Mouse (Mus musculus): ENCODE measurements around the gene Usp48. TPM values are rescaled to one million over a fixed set of nuclear protein-coding genes. Genes with fewer than 3 reads are reported as not detected.

Usp48 gene
- polyA plus RNA-seq (2014; fragmentation: Nextera tagmentation; extraction: Ambion mirVana), result 72.5 and 77.2 TPM in 2 replicates

DNA sequence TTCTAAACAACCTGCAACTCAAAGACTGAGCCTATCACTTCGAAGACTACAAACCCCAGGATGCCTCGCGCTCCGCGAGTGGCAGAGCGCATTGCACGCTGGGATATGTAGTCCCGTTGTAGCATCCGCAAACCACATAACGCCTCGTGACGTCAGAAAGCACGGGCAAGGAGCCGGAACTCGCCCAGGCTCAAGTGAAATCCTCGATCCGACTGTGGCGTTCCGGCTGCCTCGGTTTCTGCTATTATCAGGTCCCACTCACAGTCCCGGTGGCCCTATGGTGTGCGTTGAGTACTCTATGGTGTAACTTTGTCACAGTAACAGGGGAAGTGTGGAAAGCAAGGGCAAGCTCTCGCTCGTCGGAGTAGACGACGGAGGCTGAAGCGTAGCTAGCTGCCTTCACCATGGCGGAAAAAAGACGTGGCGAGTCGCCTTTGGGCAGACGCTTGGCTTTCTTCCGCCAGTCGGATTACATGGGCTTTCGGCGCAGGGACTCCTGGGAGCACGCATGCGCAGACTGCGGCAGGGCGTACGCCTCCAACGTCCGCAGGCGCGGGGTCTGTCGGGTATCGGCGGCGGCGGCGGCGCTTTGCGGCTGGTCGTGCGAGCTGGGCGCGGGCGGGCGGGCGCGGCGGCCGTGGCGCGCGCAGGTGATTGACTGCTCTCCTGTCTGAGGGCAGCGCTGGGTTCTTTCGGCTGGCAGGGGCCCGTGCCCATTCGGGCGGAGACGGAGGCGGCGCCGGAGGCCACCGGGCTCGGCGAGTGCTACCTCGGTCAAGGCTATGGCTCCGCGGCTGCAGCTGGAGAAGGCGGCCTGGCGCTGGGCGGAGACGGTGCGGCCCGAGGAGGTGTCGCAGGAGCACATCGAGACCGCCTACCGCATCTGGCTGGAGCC is at the start of gene Usp48:
Usp48 (plus strand) TSS at position 155 of the 895 bp plus-strand sequence.
- Histone ChIP-seq H3K27me3 (ENCODE audit: control insufficient read depth, insufficient read depth, low read length) (no peaks in the 10 kb centered on the region), H3K9me3 (ENCODE audit: control insufficient read depth, low read length) (no peaks in the 10 kb centered on the region), H3K4me3 (ENCODE audit: low read depth, low read length) (peak within 1 kb of the TSS; percentile 96), H3K9ac (ENCODE audit: low read length) (peak within 1 kb of the TSS; percentile 90), H3K4me2 (peak within 1 kb of the TSS; percentile 78), H3K4me1 (ENCODE audit: control insufficient read depth, insufficient read depth, low read length) (peaks cover 14% of the 10 kb centered on the region), H3K27ac (ENCODE audit: low read depth, low read length) (peak within 1 kb of the TSS; percentile 98), H3K36me3 (ENCODE audit: control insufficient read depth, insufficient read depth, low read length) (no peaks in the 10 kb centered on the region)
- WGBS, result under 1% methylated on average over 92 of the region's 92 CpGs
- peak; percentile 100 for DNase-seq (ENCODE audit: low spot score, missing footprints)
- ATAC-seq (ENCODE audit: low FRiP score), result peak; percentile 93

DNA sequence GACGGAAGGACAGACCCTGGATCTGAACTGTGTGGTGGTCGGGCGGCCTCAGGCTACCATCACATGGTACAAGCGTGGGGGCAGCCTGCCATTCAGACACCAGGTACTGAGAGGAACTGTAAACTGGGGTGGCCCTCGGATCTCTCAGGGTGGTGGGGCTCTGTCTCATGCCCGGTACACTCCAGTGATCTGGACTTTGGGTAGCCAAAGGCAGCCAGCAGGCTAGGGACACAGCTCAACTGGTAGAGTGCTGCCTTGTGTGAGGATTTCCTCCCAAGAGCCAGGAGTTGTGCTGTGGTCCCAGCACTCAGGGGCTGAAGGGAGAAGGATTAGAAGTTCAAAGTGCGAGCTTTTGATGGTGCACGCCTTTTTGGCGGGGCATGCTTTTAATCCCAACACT is 48.0 kb upstream of the Usp48 start:
- H3K36me3 ChIP-seq (ENCODE audit: control insufficient read depth, insufficient read depth, low read length), result no peaks in the 10 kb centered on the region; the same call in 1 of the 2 replicates
- ATAC-seq (ENCODE audit: low FRiP score), result no peak
- 93% methylated on average over 9 of the region's 9 CpGs for WGBS
- H3K9me3 ChIP-seq (ENCODE audit: control insufficient read depth, low read length), result no peaks in the 10 kb centered on the region
- DNase-seq (ENCODE audit: low spot score, missing footprints), result no peak
- no peaks in the 10 kb centered on the region for H3K4me1 ChIP-seq (ENCODE audit: control insufficient read depth, insufficient read depth, low read length)
- no peak overlapping the region for H3K27ac ChIP-seq (ENCODE audit: low read depth, low read length)
- no peak overlapping the region for H3K4me3 ChIP-seq (ENCODE audit: low read depth, low read length)
- H3K4me2 ChIP-seq, result no peak overlapping the region
- H3K9ac ChIP-seq (ENCODE audit: low read length), result no peak overlapping the region
- no peaks in the 10 kb centered on the region for H3K27me3 ChIP-seq (ENCODE audit: control insufficient read depth, insufficient read depth, low read length)

DNA sequence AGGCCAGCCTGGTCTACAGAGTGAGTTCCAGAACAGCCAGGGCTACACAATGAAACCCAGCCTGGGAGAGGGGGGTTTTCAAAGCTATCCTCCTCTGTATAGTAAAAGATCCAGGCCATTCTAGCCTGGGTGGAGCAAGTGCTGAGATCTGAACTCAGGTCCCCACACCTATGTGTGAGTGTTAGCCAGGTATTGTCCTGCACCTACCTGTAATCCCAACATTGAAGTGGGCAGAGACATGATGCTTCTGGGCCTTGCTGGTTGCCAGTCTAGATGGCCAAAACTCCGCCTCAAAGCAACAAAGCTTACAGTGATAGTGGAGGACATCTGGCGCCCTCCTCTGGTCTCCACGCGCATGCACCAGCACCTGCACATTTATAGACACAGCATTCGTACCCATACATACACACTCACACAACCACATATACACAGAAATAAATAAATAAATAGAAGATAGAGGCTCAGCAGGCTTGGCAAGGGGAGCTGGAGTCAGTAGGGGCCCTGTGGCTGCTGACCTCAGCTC is 47.5 kb upstream of the Usp48 start:
- H3K4me2 ChIP-seq, result no peak overlapping the region
- no peak overlapping the region for H3K9ac ChIP-seq (ENCODE audit: low read length)
- no peak overlapping the region for H3K27ac ChIP-seq (ENCODE audit: low read depth, low read length)
- no peaks in the 10 kb centered on the region for H3K27me3 ChIP-seq (ENCODE audit: control insufficient read depth, insufficient read depth, low read length)
- no peak overlapping the region for H3K4me3 ChIP-seq (ENCODE audit: low read depth, low read length)
- H3K4me1 ChIP-seq (ENCODE audit: control insufficient read depth, insufficient read depth, low read length), result no peaks in the 10 kb centered on the region
- no peaks in the 10 kb centered on the region; the same call in 1 of the 2 replicates for H3K36me3 ChIP-seq (ENCODE audit: control insufficient read depth, insufficient read depth, low read length)
- H3K9me3 ChIP-seq (ENCODE audit: control insufficient read depth, low read length), result no peaks in the 10 kb centered on the region
- ATAC-seq (ENCODE audit: low FRiP score), result no peak
- DNase-seq (ENCODE audit: low spot score, missing footprints), result peak; percentile 87
- WGBS, result 64% methylated on average over 5 of the region's 5 CpGs

DNA sequence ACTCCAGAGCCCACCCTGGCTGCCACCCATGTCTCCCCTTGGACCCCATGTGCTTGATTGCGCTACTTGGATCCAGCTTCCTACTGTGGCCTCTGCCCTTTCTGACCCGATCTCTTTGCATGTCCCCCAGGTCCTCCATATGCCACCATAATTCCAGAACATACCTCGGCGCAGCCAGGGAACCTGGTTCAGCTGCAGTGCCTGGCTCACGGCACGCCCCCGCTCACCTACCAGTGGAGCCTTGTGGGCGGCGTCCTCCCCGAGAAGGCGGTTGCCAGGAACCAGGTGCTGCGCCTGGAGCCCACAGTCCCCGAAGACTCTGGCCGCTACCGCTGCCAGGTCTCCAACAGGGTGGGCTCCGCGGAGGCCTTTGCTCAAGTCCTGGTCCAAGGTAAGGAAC is 40.1 kb upstream of the Usp48 start:
- Histone ChIP-seq H3K27me3 (ENCODE audit: control insufficient read depth, insufficient read depth, low read length) (no peaks in the 10 kb centered on the region), H3K4me1 (ENCODE audit: control insufficient read depth, insufficient read depth, low read length) (no peaks in the 10 kb centered on the region), H3K9ac (ENCODE audit: low read length) (no peak overlapping the region), H3K36me3 (ENCODE audit: control insufficient read depth, insufficient read depth, low read length) (0 out of 2 replicates have a peak, but pooled peaks cover 3% of the 10 kb centered on the region), H3K4me3 (ENCODE audit: low read depth, low read length) (no peak overlapping the region), H3K4me2 (no peak overlapping the region), H3K27ac (ENCODE audit: low read depth, low read length) (no peak overlapping the region), H3K9me3 (ENCODE audit: control insufficient read depth, low read length) (no peaks in the 10 kb centered on the region)
- 95% methylated on average over 17 of the region's 17 CpGs for WGBS
- DNase-seq (ENCODE audit: low spot score, missing footprints) (no peak), ATAC-seq (ENCODE audit: low FRiP score) (no peak)

DNA sequence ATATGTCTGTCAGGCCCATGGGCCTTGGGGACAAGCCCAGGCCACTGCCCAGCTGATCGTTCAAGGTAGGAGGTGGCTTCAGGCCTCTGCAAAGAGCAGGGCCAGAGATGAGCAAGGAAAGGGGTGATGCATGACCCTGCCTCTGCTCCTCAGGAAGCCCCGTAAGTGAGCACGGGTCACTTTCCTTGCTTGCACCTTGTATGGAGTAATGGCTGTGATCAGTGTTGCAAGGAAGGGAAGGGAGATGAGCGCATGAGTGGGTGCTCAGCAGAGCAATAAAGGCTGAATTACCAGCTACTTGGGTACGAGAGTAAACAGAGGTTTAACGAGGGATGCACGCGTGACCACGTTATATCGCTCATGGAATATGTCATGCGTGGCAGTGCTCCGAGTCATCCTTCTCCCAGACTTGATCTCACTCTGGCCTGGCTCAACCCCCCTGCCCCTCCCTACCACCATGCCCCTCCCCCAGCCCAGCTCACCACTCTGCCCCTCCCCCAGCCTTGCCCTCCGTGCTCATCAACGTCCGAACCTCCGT is 36.8 kb upstream of the Usp48 start:
- DNase-seq (ENCODE audit: low spot score, missing footprints), result no peak
- H3K4me2 ChIP-seq, result no peak overlapping the region
- 91% methylated on average over 16 of the region's 16 CpGs for WGBS
- no peak overlapping the region for H3K4me3 ChIP-seq (ENCODE audit: low read depth, low read length)
- 0 out of 2 replicates have a peak, but pooled peaks cover 3% of the 10 kb centered on the region for H3K36me3 ChIP-seq (ENCODE audit: control insufficient read depth, insufficient read depth, low read length)
- no peaks in the 10 kb centered on the region for H3K9me3 ChIP-seq (ENCODE audit: control insufficient read depth, low read length)
- H3K27me3 ChIP-seq (ENCODE audit: control insufficient read depth, insufficient read depth, low read length), result no peaks in the 10 kb centered on the region
- ATAC-seq (ENCODE audit: low FRiP score), result no peak
- H3K9ac ChIP-seq (ENCODE audit: low read length), result no peak overlapping the region
- no peaks in the 10 kb centered on the region for H3K4me1 ChIP-seq (ENCODE audit: control insufficient read depth, insufficient read depth, low read length)
- no peak overlapping the region for H3K27ac ChIP-seq (ENCODE audit: low read depth, low read length)

DNA sequence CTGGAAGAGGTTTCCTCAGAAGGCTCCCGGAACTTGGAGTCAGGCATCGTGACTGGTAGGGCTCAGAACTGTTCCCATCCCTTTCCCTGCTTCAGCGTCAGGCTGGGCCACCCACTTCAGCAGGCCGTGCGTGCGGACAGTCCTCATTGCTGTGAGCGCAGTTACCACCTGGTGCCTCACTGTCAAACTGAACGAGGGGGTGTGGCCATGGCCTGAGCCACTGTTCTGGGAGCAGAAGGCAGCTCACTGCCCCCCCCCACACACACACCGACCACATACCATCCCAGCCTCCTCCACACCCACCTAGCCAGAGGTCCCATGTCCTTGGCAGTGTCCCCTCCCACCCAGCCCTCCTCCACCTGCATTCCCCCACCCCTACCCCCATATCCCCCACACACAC is 23.7 kb upstream of the Usp48 start:
- WGBS, result 84% methylated on average over 9 of the region's 9 CpGs
- Histone ChIP-seq H3K36me3 (ENCODE audit: control insufficient read depth, insufficient read depth, low read length) (no peaks in the 10 kb centered on the region), H3K27ac (ENCODE audit: low read depth, low read length) (no peak overlapping the region), H3K27me3 (ENCODE audit: control insufficient read depth, insufficient read depth, low read length) (no peaks in the 10 kb centered on the region), H3K4me3 (ENCODE audit: low read depth, low read length) (no peak overlapping the region), H3K9me3 (ENCODE audit: control insufficient read depth, low read length) (no peaks in the 10 kb centered on the region), H3K4me1 (ENCODE audit: control insufficient read depth, insufficient read depth, low read length) (no peaks in the 10 kb centered on the region), H3K9ac (ENCODE audit: low read length) (no peak overlapping the region), H3K4me2 (no peak overlapping the region)
- ATAC-seq (ENCODE audit: low FRiP score) (no peak), DNase-seq (ENCODE audit: low spot score, missing footprints) (no peak)

DNA sequence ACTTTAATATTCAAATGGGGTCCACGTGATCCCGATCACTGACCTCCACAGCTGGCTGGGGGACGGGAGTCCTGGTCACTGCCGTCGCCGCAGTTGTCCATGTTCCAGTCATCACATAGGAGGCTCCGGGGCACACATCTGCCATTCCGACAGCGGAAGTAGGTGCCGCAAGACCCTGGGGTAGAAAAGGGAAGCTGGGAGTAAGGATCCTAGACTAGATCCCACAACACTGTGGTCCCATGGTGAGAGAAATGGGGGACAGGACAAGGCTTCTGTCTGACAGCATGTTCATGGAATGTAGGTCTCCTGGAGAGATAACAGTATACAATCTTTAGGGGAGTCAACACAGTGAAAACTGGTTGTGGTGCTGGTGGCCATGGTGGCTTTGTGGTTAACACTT is 19.1 kb upstream of the Usp48 start, which contains the start of gene Ldlrad2:
Ldlrad2 (minus strand) TSS at position 101 of the 400 bp plus-strand sequence.
- no peak for DNase-seq (ENCODE audit: low spot score, missing footprints)
- WGBS, result 86% methylated on average over 10 of the region's 10 CpGs

DNA sequence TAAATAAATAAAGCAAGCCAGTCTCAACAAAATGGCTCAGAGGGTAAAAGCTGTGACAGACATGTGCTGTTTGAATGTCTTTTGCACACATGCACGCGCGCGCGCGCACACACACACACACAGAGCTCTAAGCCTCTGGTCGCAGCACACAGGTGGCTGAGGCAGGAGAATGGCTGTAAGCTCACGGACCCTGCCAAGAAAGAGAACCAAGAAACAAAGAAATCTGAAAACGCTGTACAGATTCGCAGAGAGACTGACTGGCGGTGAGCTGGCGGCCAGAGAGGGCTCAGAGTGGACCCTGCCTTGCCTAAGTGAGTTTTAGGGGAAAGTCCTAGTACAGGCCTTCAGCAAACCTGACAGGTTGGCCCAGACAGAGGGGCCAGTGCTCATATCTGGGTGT is 16.1 kb upstream of the Usp48 start:
- Histone ChIP-seq H3K4me3 (ENCODE audit: low read depth, low read length) (no peak overlapping the region), H3K4me1 (ENCODE audit: control insufficient read depth, insufficient read depth, low read length) (peaks cover 6% of the 10 kb centered on the region; the same call in 1 of the 2 replicates), H3K9ac (ENCODE audit: low read length) (no peak overlapping the region), H3K36me3 (ENCODE audit: control insufficient read depth, insufficient read depth, low read length) (no peaks in the 10 kb centered on the region), H3K27ac (ENCODE audit: low read depth, low read length) (no peak overlapping the region), H3K4me2 (no peak overlapping the region), H3K9me3 (ENCODE audit: control insufficient read depth, low read length) (no peaks in the 10 kb centered on the region), H3K27me3 (ENCODE audit: control insufficient read depth, insufficient read depth, low read length) (peaks cover 8% of the 10 kb centered on the region)
- DNase-seq (ENCODE audit: low spot score, missing footprints) (peak; percentile 82), ATAC-seq (ENCODE audit: low FRiP score) (no peak)
- 95% methylated on average over 12 of the region's 12 CpGs for WGBS

More for the DNA sequence above, 19.1 kb upstream of the Usp48 start, which contains the start of gene Ldlrad2:
- Histone ChIP-seq H3K4me3 (ENCODE audit: low read depth, low read length) (no peak within 1 kb of the TSS), H3K27me3 (ENCODE audit: control insufficient read depth, insufficient read depth, low read length) (peaks cover 8% of the 10 kb centered on the region), H3K9ac (ENCODE audit: low read length) (no peak within 1 kb of the TSS), H3K4me1 (ENCODE audit: control insufficient read depth, insufficient read depth, low read length) (no peaks in the 10 kb centered on the region), H3K36me3 (ENCODE audit: control insufficient read depth, insufficient read depth, low read length) (no peaks in the 10 kb centered on the region), H3K9me3 (ENCODE audit: control insufficient read depth, low read length) (no peaks in the 10 kb centered on the region), H3K4me2 (no peak within 1 kb of the TSS), H3K27ac (ENCODE audit: low read depth, low read length) (no peak within 1 kb of the TSS)
- ATAC-seq (ENCODE audit: low FRiP score), result no peak

Data from midbrain, embryonic 11.5 days (tissue).